In the genomic region with DNA sequence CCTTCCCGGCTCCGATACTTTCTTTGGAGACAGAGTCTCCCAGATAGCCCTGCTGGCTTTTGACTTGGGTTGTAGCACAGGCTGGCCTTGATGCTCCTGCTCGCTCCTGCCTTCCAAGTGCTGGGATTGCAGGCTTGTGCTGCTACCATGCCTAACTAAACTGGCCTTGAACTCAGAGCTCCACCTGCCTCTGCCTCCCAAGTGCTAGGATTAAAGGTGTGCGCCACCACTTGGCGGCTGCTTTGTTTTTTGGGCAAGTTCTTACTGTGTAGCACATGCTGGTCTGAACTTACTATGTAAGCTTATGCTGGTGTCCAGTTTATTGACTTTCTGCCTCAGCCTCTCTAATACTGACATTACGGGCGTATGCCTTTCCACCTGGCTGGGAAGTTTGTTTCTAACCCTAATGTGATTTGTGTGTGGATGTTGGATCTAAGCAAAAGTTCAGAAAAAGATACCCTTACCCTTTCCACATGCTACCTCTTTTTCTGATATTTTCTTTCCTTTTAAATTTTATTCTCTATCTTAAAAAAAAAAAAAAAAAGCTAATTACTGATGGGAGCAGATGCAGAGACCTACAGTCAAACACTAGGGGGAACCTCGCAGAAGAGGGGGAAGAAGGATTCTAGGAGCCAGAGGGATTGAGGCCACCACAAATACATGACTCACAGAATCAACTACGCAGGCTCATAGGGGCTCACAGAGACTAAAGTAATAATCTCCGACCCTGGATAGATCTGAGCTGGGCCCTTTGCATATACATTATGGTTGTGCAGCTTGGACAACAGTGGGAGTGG, we compare ENCODE assay signal across 10 mouse cellular contexts. TPM values are rescaled to one million over a fixed set of nuclear protein-coding genes. Genes with fewer than 3 reads are reported as not detected.
DNase-seq lines count a peak whose midpoint lies in the region; ATAC-seq lines count a peak whose summit lies in the region.
"Had no signal": no experiment of that assay in that cellular context is flagged by ENCODE, and none has a peak within 500 bp of the region (broad histone marks: within the 10 kb centered on the region; RNA-seq: fewer than 3 reads in every experiment).

No protein-coding gene starts in this region.

- H3K9ac ChIP-seq in neural tube, embryonic 12.5 days = no peak overlapping the region
- H3K9ac ChIP-seq in forebrain, embryonic 11.5 days (ENCODE audit: low read length) = no peak overlapping the region
- peak overlapping the region; percentile 90 for H3K9ac ChIP-seq in limb, embryonic 13.5 days
- H3K9ac ChIP-seq in stomach, embryonic 15.5 days = no peak overlapping the region

- DNase-seq in neural tube, embryonic 10.5 days (ENCODE audit: extremely low spot score, low spot score) = no peak
- no peak for DNase-seq in forebrain, embryonic 11.5 days (ENCODE audit: low spot score)
- DNase-seq in thymus, postnatal 0 days (ENCODE audit: low spot score) = no peak
- DNase-seq in c-Kit-positive CD71-positive TER-119-positive erythroid progenitor cells, embryonic 14.5 days (ENCODE audit: low spot score) = no peak
- DNase-seq in urinary bladder, postnatal 25 days (ENCODE audit: low spot score) = no peak
- DNase-seq: adrenal gland, adult 2 months; left cerebral cortex, postnatal 4 days had no signal

- peak overlapping the region; percentile 98 for H3K4me2 ChIP-seq in neural tube, embryonic 12.5 days (replicated peaks)
- H3K4me2 ChIP-seq in forebrain, embryonic 11.5 days (ENCODE audit: low read depth, low read length, severe bottlenecking) = no peak overlapping the region
- peak overlapping the region; percentile 99 for H3K4me2 ChIP-seq in limb, embryonic 13.5 days (replicated peaks)
- peak overlapping the region; percentile 88 for H3K4me2 ChIP-seq in stomach, embryonic 15.5 days

- H3K4me3 ChIP-seq in neural tube, embryonic 12.5 days = no peak overlapping the region
- H3K4me3 ChIP-seq in forebrain, embryonic 11.5 days (ENCODE audit: low read depth, low read length) = 0 out of 2 replicates have a peak overlapping the region, but pooled peaks have one; percentile 92
- H3K4me3 ChIP-seq in limb, embryonic 13.5 days = peak overlapping the region; percentile 89
- H3K4me3 ChIP-seq in stomach, embryonic 15.5 days (replicated peaks) = 0 out of 2 replicates have a peak overlapping the region, but pooled peaks have one; percentile 4

- WGBS in neural tube, embryonic 12.5 days = 92% methylated on average over 10 of the region's 10 CpGs
- WGBS in forebrain, embryonic 11.5 days = 91% methylated on average over 10 of the region's 10 CpGs
- 86% methylated on average over 10 of the region's 10 CpGs for WGBS in limb, embryonic 13.5 days
- WGBS in stomach, embryonic 15.5 days = 87% methylated on average over 10 of the region's 10 CpGs

- no peak overlapping the region for H3K27ac ChIP-seq in neural tube, embryonic 12.5 days
- H3K27ac ChIP-seq in forebrain, embryonic 11.5 days (ENCODE audit: low read depth, low read length) = no peak overlapping the region
- H3K27ac ChIP-seq in limb, embryonic 13.5 days = no peak overlapping the region
- H3K27ac ChIP-seq in stomach, embryonic 15.5 days = no peak overlapping the region

- H3K27me3 ChIP-seq in neural tube, embryonic 12.5 days (replicated peaks) = no peaks in the 10 kb centered on the region
- no peaks in the 10 kb centered on the region for H3K27me3 ChIP-seq in forebrain, embryonic 11.5 days (ENCODE audit: control insufficient read depth, insufficient read depth, low read length)
- H3K27me3 ChIP-seq in limb, embryonic 13.5 days = no peaks in the 10 kb centered on the region
- no peaks in the 10 kb centered on the region for H3K27me3 ChIP-seq in stomach, embryonic 15.5 days (replicated peaks)

- peaks cover 38% of the 10 kb centered on the region for H3K36me3 ChIP-seq in neural tube, embryonic 12.5 days
- peaks cover 2% of the 10 kb centered on the region; the same call in 1 of the 2 replicates for H3K36me3 ChIP-seq in forebrain, embryonic 11.5 days (ENCODE audit: control insufficient read depth, insufficient read depth, low read length)
- H3K36me3 ChIP-seq in limb, embryonic 13.5 days = peaks cover 45% of the 10 kb centered on the region
- H3K36me3 ChIP-seq in stomach, embryonic 15.5 days = peaks cover 21% of the 10 kb centered on the region

- peaks cover 26% of the 10 kb centered on the region for H3K4me1 ChIP-seq in neural tube, embryonic 12.5 days
- peaks cover 9% of the 10 kb centered on the region; the same call in 1 of the 2 replicates for H3K4me1 ChIP-seq in forebrain, embryonic 11.5 days (replicated peaks; ENCODE audit: control insufficient read depth, insufficient read depth, low read length)
- H3K4me1 ChIP-seq in limb, embryonic 13.5 days = peaks cover 31% of the 10 kb centered on the region
- H3K4me1 ChIP-seq in stomach, embryonic 15.5 days = peaks cover 20% of the 10 kb centered on the region

- no peak for ATAC-seq in neural tube, embryonic 12.5 days (ENCODE audit: low FRiP score, low read depth)
- ATAC-seq in forebrain, embryonic 11.5 days (replicated peaks; ENCODE audit: low FRiP score) = no peak
- ATAC-seq in limb, embryonic 13.5 days (ENCODE audit: low FRiP score, low read depth) = no peak
- no peak for ATAC-seq in stomach, embryonic 15.5 days (ENCODE audit: insufficient read depth, low FRiP score, low read depth)

- no peaks in the 10 kb centered on the region for H3K9me3 ChIP-seq in neural tube, embryonic 12.5 days
- H3K9me3 ChIP-seq in forebrain, embryonic 11.5 days (ENCODE audit: control insufficient read depth, low read length) = no peaks in the 10 kb centered on the region
- no peaks in the 10 kb centered on the region for H3K9me3 ChIP-seq in limb, embryonic 13.5 days
- H3K9me3 ChIP-seq in stomach, embryonic 15.5 days = no peaks in the 10 kb centered on the region

RNA-seq across cellular contexts. Expression of a gene that starts 1.8 kb away (rescaled TPM):
- 44.2 and 47.0 TPM in 2 replicates for polyA plus RNA-seq in neural tube, embryonic 12.5 days (2016; fragmentation: Nextera tagmentation; extraction: Ambion mirVana)
- polyA plus RNA-seq in forebrain, embryonic 11.5 days (2014; fragmentation: Nextera tagmentation; extraction: Ambion mirVana) = 54.2 and 57.4 TPM in 2 replicates
- 41.8 and 42.8 TPM in 2 replicates for polyA plus RNA-seq in limb, embryonic 13.5 days (2015; fragmentation: Nextera tagmentation; extraction: Ambion mirVana)
- polyA plus RNA-seq in stomach, embryonic 15.5 days (2015; fragmentation: Nextera tagmentation; extraction: Ambion mirVana) = 34.3 and 36.7 TPM in 2 replicates
- polyA plus RNA-seq in thymus, postnatal 0 days (2015; fragmentation: Nextera tagmentation; extraction: Ambion mirVana) = 37.8 and 47.2 TPM in 2 replicates

RNA-seq across cellular contexts. Expression of a gene that starts 1.8 kb away (rescaled TPM):
- polyA plus RNA-seq in neural tube, embryonic 12.5 days (2016; fragmentation: Nextera tagmentation; extraction: Ambion mirVana) = 74.1 and 81.8 TPM in 2 replicates
- polyA plus RNA-seq in forebrain, embryonic 11.5 days (2014; fragmentation: Nextera tagmentation; extraction: Ambion mirVana) = 63.6 and 76.7 TPM in 2 replicates
- 78.1 and 89.9 TPM in 2 replicates for polyA plus RNA-seq in limb, embryonic 13.5 days (2015; fragmentation: Nextera tagmentation; extraction: Ambion mirVana)
- 92.9 and 96.4 TPM in 2 replicates for polyA plus RNA-seq in stomach, embryonic 15.5 days (2015; fragmentation: Nextera tagmentation; extraction: Ambion mirVana)
- polyA plus RNA-seq in thymus, postnatal 0 days (2015; fragmentation: Nextera tagmentation; extraction: Ambion mirVana) = 63.6 and 65.8 TPM in 2 replicates

RNA-seq across cellular contexts. Expression of a gene that starts 11.0 kb away (rescaled TPM):
- polyA plus RNA-seq in neural tube, embryonic 12.5 days (2016; fragmentation: Nextera tagmentation; extraction: Ambion mirVana) = 0.30 TPM in 1 of 2 replicates, not detected in the other
- not detected in 2 replicates for polyA plus RNA-seq in forebrain, embryonic 11.5 days (2014; fragmentation: Nextera tagmentation; extraction: Ambion mirVana)
- 0.45 and 0.72 TPM in 2 replicates for polyA plus RNA-seq in limb, embryonic 13.5 days (2015; fragmentation: Nextera tagmentation; extraction: Ambion mirVana)
- polyA plus RNA-seq in stomach, embryonic 15.5 days (2015; fragmentation: Nextera tagmentation; extraction: Ambion mirVana) = 11.8 and 12.9 TPM in 2 replicates
- polyA plus RNA-seq in thymus, postnatal 0 days (2015; fragmentation: Nextera tagmentation; extraction: Ambion mirVana) = 0.14 TPM in 1 of 2 replicates, not detected in the other

RNA-seq across cellular contexts. Expression of a gene that starts 14.0 kb away (rescaled TPM):
- polyA plus RNA-seq in neural tube, embryonic 12.5 days (2016; fragmentation: Nextera tagmentation; extraction: Ambion mirVana) = 0.37 and 0.52 TPM in 2 replicates
- 0.32 and 0.43 TPM in 2 replicates for polyA plus RNA-seq in forebrain, embryonic 11.5 days (2014; fragmentation: Nextera tagmentation; extraction: Ambion mirVana)
- polyA plus RNA-seq in limb, embryonic 13.5 days (2015; fragmentation: Nextera tagmentation; extraction: Ambion mirVana) = 0.36 and 0.64 TPM in 2 replicates
- 0.85 and 0.96 TPM in 2 replicates for polyA plus RNA-seq in stomach, embryonic 15.5 days (2015; fragmentation: Nextera tagmentation; extraction: Ambion mirVana)
- 0.78 and 1.2 TPM in 2 replicates for polyA plus RNA-seq in thymus, postnatal 0 days (2015; fragmentation: Nextera tagmentation; extraction: Ambion mirVana)
- polyA plus RNA-seq: adrenal gland, adult 2 months had no signal

RNA-seq across cellular contexts. Expression of a gene that starts 18.5 kb away (rescaled TPM):
- 0.23 and 0.37 TPM in 2 replicates for polyA plus RNA-seq in neural tube, embryonic 12.5 days (2016; fragmentation: Nextera tagmentation; extraction: Ambion mirVana)
- 0.45 TPM in 1 of 2 replicates, not detected in the other for polyA plus RNA-seq in forebrain, embryonic 11.5 days (2014; fragmentation: Nextera tagmentation; extraction: Ambion mirVana)
- 0.45 and 0.51 TPM in 2 replicates for polyA plus RNA-seq in limb, embryonic 13.5 days (2015; fragmentation: Nextera tagmentation; extraction: Ambion mirVana)
- polyA plus RNA-seq in stomach, embryonic 15.5 days (2015; fragmentation: Nextera tagmentation; extraction: Ambion mirVana) = 3.8 and 4.7 TPM in 2 replicates
- polyA plus RNA-seq in thymus, postnatal 0 days (2015; fragmentation: Nextera tagmentation; extraction: Ambion mirVana) = 3.7 and 4.3 TPM in 2 replicates
